Mouse (Mus musculus) Patski (cell line): Measurements from ENCODE around the gene Kdm8. TPM values are rescaled to one million over a fixed set of nuclear protein-coding genes. Genes with fewer than 3 reads are reported as not detected.

Source experiments
- ATAC-seq: fragments of 100-300 bp; one replicate; pipeline ENCODE4 v1.8.0; 2021
- CTCF ChIA-PET: fragments of 350-600 bp; sonication (Branson Sonifier 250); formaldehyde crosslinking; loops from one replicate; lab custom pipeline; 2022; ENCODE audit warnings: inconsistent platforms; lab: Charles Lee
- POLR2A ChIA-PET: fragments of 350-600 bp; sonication (Branson Sonifier 250); formaldehyde crosslinking; loops from one replicate; lab custom pipeline; 2022; ENCODE audit warnings: antibody characterized with exemption, inconsistent platforms; lab: Charles Lee
- DNase-seq: peaks from one replicate; pipeline ENCODE4 v3.0.0-alpha.2; 2011; ENCODE audit warnings: low read depth, low spot score
- H3K27me3 ChIP-seq: fragments of 371-371 bp; one replicate; pipeline ENCODE4 v1.5.1; 2021
- CTCF ChIP-seq: fragments of 100-300 bp; IDR thresholded peaks from one replicate; pipeline ENCODE4 v1.5.1; 2021
- in situ Hi-C: fragments of 300-500 bp; cut with MboI; formaldehyde crosslinking; loops from 3 replicates; pipeline ENCODE4 v1.11.1; 2018; ENCODE audit warnings: low pct_unique_long_range_greater_than_20kb, mixed read lengths
- polyA plus RNA-seq: library from polyadenylated mRNA; unstranded; gene quantifications from one replicate; pipeline ENCODE4 v1.2.3, GENCODE M21; 2021

Kdm8 gene
- polyA plus RNA-seq, 1 experiment from 2014 or later = 1.0 TPM

- TF ChIP-seq CTCF = no peak
- DNase-seq (no peak), ATAC-seq (no peak)
- in situ Hi-C loops = loop anchor here (25.0 kb wide), 1 partner anchor 634 kb away; the partner anchor contains the start of gene Gsg1l
- POLR2A ChIA-PET = no interaction called here
- no peaks in the 10 kb centered on the region for H3K27me3 ChIP-seq
- CTCF ChIA-PET = no interaction called here
Measured at GRCm38 (mm10) chr7:125453671-125454070, 9.2 kb downstream of the Kdm8 start.

GRCm38 (mm10) chr7:125462200-125462599, 17.7 kb downstream of the Kdm8 start:
- ATAC-seq = no peak

GRCm38 (mm10) chr7:125469937-125470336, 25.5 kb downstream of the Kdm8 start:
- ATAC-seq (peak; percentile 36), DNase-seq (no peak)
- in situ Hi-C loops = loop anchor here (5.0 to 25.0 kb wide), 2 partner anchors 102 to 617 kb away; partner anchors contain the start of gene Gsg1l
- CTCF ChIA-PET = interaction anchor here (0.7 to 3.8 kb wide), 9 partner anchors 9 to 168 kb away, joined by 3 to 34 read pairs (median 3); partner anchors contain the start of gene Nsmce1
- no peaks in the 10 kb centered on the region for H3K27me3 ChIP-seq
- POLR2A ChIA-PET = no interaction called here
- no peak for TF ChIP-seq CTCF

More at GRCm38 (mm10) chr7:125462200-125462599, 17.7 kb downstream of the Kdm8 start:
- in situ Hi-C loops = loop anchor here (25.0 kb wide), 1 partner anchor 625 kb away; the partner anchor contains the start of gene Gsg1l
- ChIA-PET POLR2A (no interaction called here), CTCF (interaction anchor here (5.1 kb wide), 1 partner anchor 9 kb away, joined by 29 read pairs; no protein-coding TSS in a partner anchor)
- no peaks in the 10 kb centered on the region for H3K27me3 ChIP-seq
- no peak for TF ChIP-seq CTCF
- DNase-seq = no peak

- no peak for ATAC-seq
- CTCF ChIA-PET = interaction anchor here (0.8 to 3.8 kb wide), 11 partner anchors 11 to 172 kb away, joined by 3 to 34 read pairs (median 3); partner anchors contain the start of gene Nsmce1
- in situ Hi-C loops = loop anchor here (5.0 to 25.0 kb wide), 2 partner anchors 101 to 616 kb away; partner anchors contain the start of gene Gsg1l
- DNase-seq = no peak
- POLR2A ChIA-PET = no interaction called here
- TF ChIP-seq CTCF = no peak
- H3K27me3 ChIP-seq = no peaks in the 10 kb centered on the region
Measured at GRCm38 (mm10) chr7:125470901-125471300, 26.4 kb downstream of the Kdm8 start.

- CTCF ChIA-PET = interaction anchor here (0.7 to 3.8 kb wide), 28 partner anchors 10 to 171 kb away, joined by 3 to 34 read pairs (median 4); partner anchors contain the start of genes Il4ra and Nsmce1
- TF ChIP-seq CTCF = peak; percentile 95
- in situ Hi-C loops = loop anchor here (5.0 to 25.0 kb wide), 2 partner anchors 100 to 615 kb away; partner anchors contain the start of gene Gsg1l
Measured at GRCm38 (mm10) chr7:125471991-125472741, 27.7 kb downstream of the Kdm8 start.

GRCm38 (mm10) chr7:125474535-125474934, 30.1 kb downstream of the Kdm8 start:
- DNase-seq = no peak
- no peak for TF ChIP-seq CTCF
- no peak for ATAC-seq
- ChIA-PET POLR2A (interaction anchor here (1.1 kb wide), 1 partner anchor 107 kb away, joined by 3 read pairs; no protein-coding TSS in a partner anchor), CTCF (interaction anchor here (3.2 kb wide), 1 partner anchor 107 kb away, joined by 16 read pairs; no protein-coding TSS in a partner anchor)
- no peaks in the 10 kb centered on the region for H3K27me3 ChIP-seq
- in situ Hi-C loops = loop anchor here (5.0 to 25.0 kb wide), 2 partner anchors 98 to 613 kb away; partner anchors contain the start of gene Gsg1l

More at GRCm38 (mm10) chr7:125471991-125472741, 27.7 kb downstream of the Kdm8 start:
- POLR2A ChIA-PET = interaction anchor here (1.3 kb wide), 1 partner anchor 109 kb away, joined by 9 read pairs; no protein-coding TSS in a partner anchor
- no peaks in the 10 kb centered on the region for H3K27me3 ChIP-seq
- ATAC-seq (peak; percentile 82), DNase-seq (peak; percentile 43)

- no peaks in the 10 kb centered on the region for H3K27me3 ChIP-seq
- DNase-seq (no peak), ATAC-seq (peak; percentile 5)
- POLR2A ChIA-PET = interaction anchor here (1.0 kb wide), 1 partner anchor 26 kb away, joined by 3 read pairs; no protein-coding TSS in a partner anchor
- in situ Hi-C loops = no loop called here
- CTCF ChIA-PET = interaction anchor here (0.8 to 3.2 kb wide), 2 partner anchors 15 to 105 kb away, joined by 3 to 16 read pairs; partner anchors contain the start of gene Nsmce1
- no peak for TF ChIP-seq CTCF
Measured at GRCm38 (mm10) chr7:125475601-125476251, 31.2 kb downstream of the Kdm8 start.

GRCm38 (mm10) chr7:125478391-125478984, 34.0 kb downstream of the Kdm8 start:
- TF ChIP-seq CTCF = no peak
- CTCF ChIA-PET = interaction anchor here (0.9 to 1.1 kb wide), 2 partner anchors 9 kb away, joined by 3 read pairs; no protein-coding TSS in a partner anchor
- ATAC-seq = no peak
- in situ Hi-C loops = no loop called here
- no peak for DNase-seq
- POLR2A ChIA-PET = no interaction called here
- no peaks in the 10 kb centered on the region for H3K27me3 ChIP-seq

GRCm38 (mm10) chr7:125480518-125480917, 36.0 kb downstream of the Kdm8 start:
- ATAC-seq (no peak), DNase-seq (no peak)
- in situ Hi-C loops = no loop called here
- TF ChIP-seq CTCF = no peak
- no peaks in the 10 kb centered on the region for H3K27me3 ChIP-seq
- CTCF ChIA-PET = interaction anchor here (5.2 kb wide), 1 partner anchor 9 kb away, joined by 25 read pairs; no protein-coding TSS in a partner anchor
- POLR2A ChIA-PET = no interaction called here
